Mouse (Mus musculus): Measurements from ENCODE around the gene Olfr1184. TPM values are rescaled to one million over a fixed set of nuclear protein-coding genes. Genes with fewer than 3 reads are reported as not detected.

The Olfr1184 gene
- not detected in 2 replicates for polyA plus RNA-seq (2015; fragmentation: Nextera tagmentation; extraction: Ambion mirVana)

GRCm38 (mm10) chr2:88483298-88483697, at the start of gene Olfr1184:
Gene Olfr1184, plus strand, starts transcription at chr2:88483598.

GRCm38 (mm10) chr2:88449031-88449430, 34.4 kb upstream of the Olfr1184 start, which contains the start of gene Gm13757:
Gene Gm13757, minus strand, starts transcription at chr2:88449131.

GRCm38 (mm10) chr2:88454567-88454966, 28.8 kb upstream of the Olfr1184 start, which contains the start of gene Olfr1183:
Gene Olfr1183, plus strand, starts transcription at chr2:88454867.

GRCm38 (mm10) chr2:88493020-88493419, 9.6 kb downstream of the Olfr1184 start, which contains the start of gene Olfr1185-ps1:
Gene Olfr1185-ps1, plus strand, starts transcription at chr2:88493320.

GRCm38 (mm10) chr2:88518251-88518650, 34.9 kb downstream of the Olfr1184 start, which contains the start of gene Olfr1186:
Gene Olfr1186, plus strand, starts transcription at chr2:88518551.

Other genes starting within 250 kb of the Olfr1184 start
- not detected in 2 replicates for gene Olfr1173, start 203.7 kb upstream of the Olfr1184 start, polyA plus RNA-seq (2015; fragmentation: Nextera tagmentation; extraction: Ambion mirVana)
- not detected in 2 replicates for gene Olfr1174-ps, start 168.5 kb upstream of the Olfr1184 start, polyA plus RNA-seq (2015; fragmentation: Nextera tagmentation; extraction: Ambion mirVana)
- not detected in 2 replicates for gene Olfr1175-ps, start 156.4 kb upstream of the Olfr1184 start, polyA plus RNA-seq (2015; fragmentation: Nextera tagmentation; extraction: Ambion mirVana)
- not detected in 2 replicates for gene Olfr1176, start 146.9 kb upstream of the Olfr1184 start, polyA plus RNA-seq (2015; fragmentation: Nextera tagmentation; extraction: Ambion mirVana)
- gene Olfr1177-ps, start 137.1 kb upstream of the Olfr1184 start, polyA plus RNA-seq (2015; fragmentation: Nextera tagmentation; extraction: Ambion mirVana): not detected in 2 replicates
- not detected in 2 replicates for gene Olfr1178, start 96.5 kb upstream of the Olfr1184 start, polyA plus RNA-seq (2015; fragmentation: Nextera tagmentation; extraction: Ambion mirVana)
- not detected in 2 replicates for gene Olfr1179, start 77.1 kb upstream of the Olfr1184 start, polyA plus RNA-seq (2015; fragmentation: Nextera tagmentation; extraction: Ambion mirVana)
- gene Olfr1180, start 64.4 kb upstream of the Olfr1184 start, polyA plus RNA-seq (2015; fragmentation: Nextera tagmentation; extraction: Ambion mirVana): not detected in 2 replicates
- gene Olfr1181, start 57.4 kb upstream of the Olfr1184 start, polyA plus RNA-seq (2015; fragmentation: Nextera tagmentation; extraction: Ambion mirVana): not detected in 2 replicates
- not detected in 2 replicates for gene Gm13757, start 34.5 kb upstream of the Olfr1184 start, polyA plus RNA-seq (2015; fragmentation: Nextera tagmentation; extraction: Ambion mirVana)
- not detected in 2 replicates for gene Olfr1183, start 28.7 kb upstream of the Olfr1184 start, polyA plus RNA-seq (2015; fragmentation: Nextera tagmentation; extraction: Ambion mirVana)
- not detected in 2 replicates for gene Olfr1185-ps1, start 9.7 kb downstream of the Olfr1184 start, polyA plus RNA-seq (2015; fragmentation: Nextera tagmentation; extraction: Ambion mirVana)
- not detected in 2 replicates for gene Olfr1186, start 35.0 kb downstream of the Olfr1184 start, polyA plus RNA-seq (2015; fragmentation: Nextera tagmentation; extraction: Ambion mirVana)
- gene Olfr1188, start 73.3 kb downstream of the Olfr1184 start, polyA plus RNA-seq (2015; fragmentation: Nextera tagmentation; extraction: Ambion mirVana): not detected in 2 replicates
- not detected in 2 replicates for gene Olfr1189, start 102.9 kb downstream of the Olfr1184 start, polyA plus RNA-seq (2015; fragmentation: Nextera tagmentation; extraction: Ambion mirVana)
- gene Olfr1191-ps1, start 156.9 kb downstream of the Olfr1184 start, polyA plus RNA-seq (2015; fragmentation: Nextera tagmentation; extraction: Ambion mirVana): not detected in 2 replicates
- gene Olfr1192-ps1, start 164.9 kb downstream of the Olfr1184 start, polyA plus RNA-seq (2015; fragmentation: Nextera tagmentation; extraction: Ambion mirVana): not detected in 2 replicates
- not detected in 2 replicates for gene Olfr1193, start 192.0 kb downstream of the Olfr1184 start, polyA plus RNA-seq (2015; fragmentation: Nextera tagmentation; extraction: Ambion mirVana)
- gene Olfr1195, start 205.6 kb downstream of the Olfr1184 start, polyA plus RNA-seq (2015; fragmentation: Nextera tagmentation; extraction: Ambion mirVana): not detected in 2 replicates
- gene Olfr1196, start 221.0 kb downstream of the Olfr1184 start, polyA plus RNA-seq (2015; fragmentation: Nextera tagmentation; extraction: Ambion mirVana): not detected in 2 replicates
- not detected in 2 replicates for gene Olfr1197, start 248.8 kb downstream of the Olfr1184 start, polyA plus RNA-seq (2015; fragmentation: Nextera tagmentation; extraction: Ambion mirVana)